Mouse (Mus musculus) thymus, postnatal 10 days (tissue): Measurements from ENCODE around the gene Lcn12.
A peak's percentile ranks its signal among the peaks of the same experiment; 100 is the strongest.

Experiments used
- DNase-seq, 2 experiments: peaks; one replicate each; pipeline ENCODE4 v3.0.0; 2021; ENCODE audit warnings: low spot score in 2 of 2

Lcn12 gene

DNA sequence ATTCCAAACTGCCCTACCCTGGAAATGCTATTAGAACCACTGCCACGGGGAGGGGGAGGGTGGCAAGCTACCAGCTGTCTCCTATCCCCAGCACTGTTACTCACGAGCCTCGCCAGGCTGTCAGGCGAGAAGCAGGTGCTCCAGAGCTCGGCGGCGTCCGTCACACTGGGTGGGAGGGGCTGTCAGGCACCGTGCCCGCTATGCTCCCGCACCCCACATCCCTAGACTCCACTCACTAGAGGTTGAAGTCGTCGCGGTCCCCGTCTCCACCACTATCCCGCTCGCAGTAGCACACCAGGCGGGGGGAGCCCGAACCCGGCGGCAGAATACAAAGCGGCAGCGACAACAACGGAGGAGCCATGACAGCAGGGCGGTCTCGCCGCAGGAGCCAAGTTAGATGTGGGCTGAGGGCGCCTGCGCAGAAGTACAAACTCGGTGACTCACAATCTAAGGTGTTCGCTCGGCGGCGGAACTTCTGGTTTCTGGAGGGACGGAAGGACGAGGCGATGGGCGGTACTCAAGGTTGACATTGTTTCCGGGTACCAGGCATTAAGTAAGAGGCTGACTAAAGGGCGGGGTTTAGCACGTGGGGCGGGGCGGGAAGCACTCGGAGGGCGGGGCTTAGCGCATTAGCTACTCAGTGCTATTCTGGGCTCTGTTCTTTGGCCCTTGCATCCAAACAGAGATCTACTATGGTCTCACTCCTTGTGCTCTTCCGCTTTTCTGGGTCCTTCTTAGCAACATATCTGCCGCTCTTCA, 33.0 kb downstream of the Lcn12 start, which contains the start of gene Paxx:
TSS of gene Paxx (minus strand) at position 544 of the 759 bp plus-strand sequence.
- peak; percentile 91 to 95 for DNase-seq

DNA sequence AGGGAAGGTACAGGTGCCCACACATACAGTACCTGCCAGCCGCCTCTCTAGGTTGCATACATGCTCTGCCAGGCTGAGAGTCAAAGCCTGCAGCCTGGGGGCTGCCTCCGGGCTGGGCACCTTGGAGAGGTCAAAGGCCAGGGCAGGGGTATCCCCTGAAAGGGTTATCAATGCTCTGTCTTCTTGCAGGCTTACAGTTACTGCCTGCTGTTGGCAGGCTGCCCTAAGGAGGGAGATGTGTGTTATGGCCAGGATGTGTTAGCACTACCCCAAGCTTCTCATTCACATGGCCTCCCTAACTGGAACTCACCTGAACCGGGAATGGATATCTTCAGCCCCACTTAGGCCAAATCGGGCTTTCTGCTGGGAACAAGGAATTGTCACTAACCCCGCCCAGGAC, 33.6 kb downstream of the Lcn12 start:
- DNase-seq: no peak

DNA sequence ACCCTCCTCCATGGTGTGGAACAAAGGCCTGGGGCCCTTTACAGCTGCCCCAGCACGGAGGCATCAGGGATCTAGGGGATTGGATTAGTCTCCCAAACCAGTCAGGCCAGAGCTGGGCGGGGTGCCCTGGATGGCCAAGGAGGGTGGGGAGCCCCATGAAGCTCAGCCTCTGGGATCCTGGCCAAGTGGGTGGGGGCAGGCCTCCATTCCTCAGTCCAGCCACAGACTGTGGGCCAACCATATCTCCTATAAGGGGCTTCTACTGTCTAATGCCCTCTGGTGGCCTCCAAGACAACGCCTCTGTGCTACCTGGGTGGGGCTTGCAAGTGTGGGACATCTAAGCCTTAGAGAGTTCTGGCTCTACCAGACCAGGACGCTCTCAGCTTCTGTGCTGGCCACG, 34.8 kb downstream of the Lcn12 start:
- no peak for DNase-seq

DNA sequence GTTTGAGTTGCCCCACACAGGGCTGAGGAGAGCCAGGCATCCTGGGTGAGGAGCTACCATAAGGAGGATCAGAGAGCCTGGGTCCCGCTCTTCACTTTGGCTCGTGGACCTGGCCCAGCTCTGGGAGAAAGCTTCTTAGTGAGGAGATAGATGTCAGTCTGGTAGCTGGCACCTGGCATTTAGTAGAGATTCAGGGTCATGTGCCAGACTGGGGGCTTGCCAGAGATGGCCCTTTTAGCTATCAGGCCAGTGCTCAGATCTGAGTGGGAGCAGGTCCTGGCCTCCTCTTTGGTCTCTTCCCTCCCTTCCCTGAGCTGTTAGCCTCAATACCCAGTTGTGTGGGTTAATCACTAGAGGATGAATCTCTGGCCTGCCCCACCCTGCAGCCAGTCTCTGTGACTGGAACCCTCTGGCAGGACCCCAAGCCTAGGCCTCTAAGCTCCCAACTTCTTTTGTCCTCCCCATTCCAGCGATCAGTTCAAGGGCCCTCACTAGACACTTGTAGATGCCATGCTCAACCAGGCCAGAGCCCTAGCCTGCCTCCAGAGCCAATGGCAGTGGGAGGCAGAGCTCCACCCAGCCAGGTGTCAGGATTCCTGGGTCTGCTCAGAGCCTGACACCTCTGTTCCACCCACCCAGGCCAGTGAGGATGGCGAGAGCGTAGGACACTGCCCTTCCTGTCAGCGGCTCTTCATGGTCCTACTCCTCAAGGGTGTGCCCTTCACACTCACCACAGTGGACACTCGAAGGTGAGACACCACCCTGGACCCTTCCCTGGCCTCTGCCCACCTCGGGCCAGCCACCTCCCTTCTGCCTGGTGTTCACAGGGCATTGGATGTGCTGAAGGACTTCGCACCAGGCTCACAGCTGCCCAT, 36.5 kb downstream of the Lcn12 start:
- DNase-seq: no peak

DNA sequence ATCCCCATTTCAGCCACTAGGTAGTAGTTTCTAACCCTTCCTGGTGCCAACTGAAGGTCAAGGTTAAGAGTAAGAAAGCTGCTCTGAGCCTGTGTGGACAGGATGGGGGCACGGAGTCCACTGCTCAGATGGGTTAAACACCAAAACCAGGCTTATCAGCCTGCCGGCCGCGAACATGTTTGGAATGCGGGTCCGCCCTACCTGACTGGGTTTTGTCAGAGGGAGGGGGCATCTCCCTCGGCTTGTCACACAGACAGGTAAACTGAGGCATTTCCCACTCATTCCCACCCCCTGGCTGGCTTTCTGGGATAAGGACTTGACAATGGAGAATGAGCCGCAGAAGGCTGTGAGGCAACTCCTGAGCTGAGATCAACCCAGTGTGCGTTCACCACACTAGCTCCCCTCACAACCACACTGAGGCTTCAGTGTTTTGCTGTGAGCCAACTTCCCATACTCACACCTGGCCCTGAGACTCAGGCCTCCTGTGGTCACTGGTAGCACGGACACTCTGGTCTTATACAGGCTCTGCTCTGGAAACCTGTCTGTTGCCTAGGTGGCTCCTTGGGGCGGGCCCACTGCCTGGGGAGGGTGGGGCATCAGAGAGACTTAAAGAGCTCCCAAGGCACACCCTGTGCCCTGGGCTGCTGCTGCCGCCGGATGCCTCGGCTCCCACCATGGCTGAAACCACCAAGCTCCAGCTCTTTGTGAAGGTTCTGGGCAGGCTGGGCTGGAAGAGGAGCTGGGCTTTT, 37.3 kb downstream of the Lcn12 start, which contains the start of gene Clic3:
TSS of gene Clic3 (plus strand) at position 634 of the 749 bp plus-strand sequence.
- DNase-seq: no peak

DNA sequence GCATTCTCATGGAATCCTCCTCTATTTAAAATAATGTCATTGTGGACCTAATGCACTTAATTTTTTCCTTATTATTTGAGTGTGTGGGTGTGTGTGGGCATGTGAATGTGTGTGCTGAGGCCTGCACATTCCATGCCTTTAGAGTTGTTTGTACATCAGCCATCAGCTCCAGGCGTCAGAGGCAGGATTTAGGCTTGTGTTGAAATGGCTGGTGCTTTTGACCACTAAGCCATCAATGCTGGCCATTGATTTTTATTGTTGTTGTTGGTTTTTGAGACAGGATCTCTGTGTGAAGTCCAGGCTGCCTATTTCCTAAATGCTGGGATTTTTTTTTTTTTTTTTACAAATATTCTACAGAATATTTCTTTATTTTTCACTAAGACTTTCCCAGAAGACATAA, 40.8 kb downstream of the Lcn12 start:
- no peak for DNase-seq

DNA sequence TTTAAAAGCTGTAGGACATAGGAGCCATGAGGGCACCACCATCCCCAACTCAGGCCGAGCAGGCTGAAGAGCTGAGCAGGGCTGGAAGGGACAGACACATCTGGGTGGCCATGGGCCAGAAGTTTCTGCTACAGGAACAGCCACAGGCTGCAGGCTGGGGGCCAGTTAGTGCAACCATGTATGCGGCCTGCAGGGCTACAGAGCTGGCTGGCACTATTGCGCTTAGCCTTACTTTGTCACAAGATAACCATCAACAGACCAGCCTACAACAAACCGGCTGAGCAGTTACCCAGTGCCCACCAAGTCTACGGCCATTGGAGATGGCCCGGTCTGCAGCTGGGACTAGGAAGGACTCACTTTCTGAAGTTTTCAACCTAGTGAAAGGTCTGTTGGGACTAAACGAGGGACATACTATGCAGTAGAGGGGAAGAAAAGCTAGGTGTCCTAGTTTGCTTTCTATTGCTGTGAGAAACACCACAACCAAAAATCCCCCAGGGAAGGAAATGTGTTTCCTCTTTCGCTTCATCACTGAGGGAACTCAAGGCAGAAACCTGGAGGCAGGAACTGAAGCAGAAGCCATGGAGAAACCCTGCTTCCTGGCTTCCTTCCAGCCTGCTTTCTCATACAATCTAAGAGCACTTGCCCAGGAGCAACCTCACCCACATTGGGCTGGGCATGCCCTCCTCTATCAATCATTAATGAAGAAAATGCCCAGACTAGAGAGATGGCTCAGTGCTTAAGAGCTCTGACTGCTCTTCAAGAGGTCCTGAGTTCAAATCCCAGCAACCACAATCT, 42.7 kb downstream of the Lcn12 start:
- DNase-seq: no peak

DNA sequence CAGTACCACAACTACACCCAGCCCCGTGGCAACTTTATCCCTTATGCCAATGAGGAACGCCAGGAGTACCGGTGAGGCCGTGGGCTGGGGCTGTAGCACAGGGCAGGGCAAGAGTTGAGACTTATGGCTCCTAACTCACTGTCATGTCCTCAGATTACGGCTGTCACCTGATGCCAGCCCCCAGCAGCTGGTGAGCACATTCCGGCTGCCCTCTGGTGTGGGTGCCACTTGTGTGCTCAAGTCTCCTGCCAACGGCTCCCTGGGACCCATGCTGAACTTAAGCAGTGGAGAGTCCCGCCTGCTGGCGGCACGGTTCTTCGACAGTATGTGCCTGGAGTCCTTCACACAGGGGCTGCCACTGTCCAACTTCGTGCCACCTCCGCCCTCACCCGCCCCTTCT, 51.0 kb downstream of the Lcn12 start:
- no peak for DNase-seq

DNA sequence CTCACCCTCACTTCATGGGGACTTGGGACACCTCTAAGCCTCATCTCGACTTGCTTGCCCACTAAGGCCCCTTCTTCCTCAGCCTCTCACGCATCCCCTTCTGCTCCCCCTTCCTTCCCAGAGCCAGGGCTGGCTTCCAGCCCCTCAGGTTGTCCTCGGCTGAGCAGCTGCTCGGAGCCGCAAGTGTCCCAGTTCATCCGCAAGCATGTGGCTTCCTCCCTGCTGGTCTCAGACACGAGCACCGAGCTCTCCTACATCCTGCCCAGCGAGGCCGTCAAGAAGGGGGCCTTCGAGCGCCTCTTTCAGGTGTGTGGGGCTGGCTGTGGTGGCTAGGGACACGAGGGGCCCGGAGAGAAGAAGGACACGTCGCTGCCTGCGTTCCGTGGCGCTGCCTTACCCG, 52.6 kb downstream of the Lcn12 start:
- DNase-seq: no peak
